Mouse (Mus musculus) natural killer cell, adult 2 months (primary cell): ENCODE measurements around the gene Map3k5.
A peak's percentile ranks its signal among the peaks of the same experiment; 100 is the strongest.

Source experiments
- DNase-seq, 2 experiments: peaks; one replicate each; pipeline ENCODE4 v3.0.0; 2022; ENCODE audit warnings: low spot score in 2 of 2

The Map3k5 gene

DNA sequence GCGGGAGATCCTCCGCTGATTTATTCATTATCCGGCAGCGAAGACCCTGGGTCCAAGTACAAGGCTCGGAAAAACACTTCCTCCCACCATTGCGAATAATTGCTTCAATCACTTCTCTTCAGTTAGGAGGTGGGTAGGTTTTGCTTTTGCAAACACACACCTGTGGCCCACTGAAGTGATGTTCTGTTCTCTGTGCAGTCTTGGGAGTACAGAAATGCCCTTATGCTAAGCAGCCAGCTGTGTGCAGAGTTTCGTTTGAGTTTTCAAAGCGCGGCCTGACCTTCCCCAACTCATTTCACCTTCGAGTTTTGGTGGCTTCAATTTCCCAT is 987 bp downstream of the Map3k5 start:
- no peak for DNase-seq

DNA sequence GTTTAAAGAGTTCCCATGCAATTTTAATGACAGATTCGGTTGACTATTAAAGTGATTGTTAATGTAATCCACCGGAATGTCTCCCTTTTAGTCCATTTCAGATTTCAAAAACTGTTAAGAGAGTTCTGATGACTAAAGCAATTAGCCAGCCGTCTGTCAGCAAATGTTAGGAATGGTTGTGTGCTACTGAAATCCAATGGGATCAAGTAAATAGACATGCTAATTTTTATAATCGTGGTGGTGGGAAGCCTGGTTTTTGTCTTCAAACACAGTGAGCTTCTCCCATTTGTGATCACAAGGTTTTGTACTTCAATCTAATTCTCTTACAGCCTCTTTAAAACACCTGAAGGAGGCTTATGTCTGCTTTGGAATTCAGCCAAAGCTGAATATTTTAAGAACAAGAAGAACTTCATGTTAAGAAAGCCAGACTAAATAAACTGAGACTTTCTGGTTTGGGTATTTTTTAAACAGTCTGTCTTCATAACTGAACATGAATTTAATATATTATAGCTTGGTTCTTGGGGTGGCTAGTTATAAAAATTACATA is 1.6 kb downstream of the Map3k5 start:
- DNase-seq, result no peak

DNA sequence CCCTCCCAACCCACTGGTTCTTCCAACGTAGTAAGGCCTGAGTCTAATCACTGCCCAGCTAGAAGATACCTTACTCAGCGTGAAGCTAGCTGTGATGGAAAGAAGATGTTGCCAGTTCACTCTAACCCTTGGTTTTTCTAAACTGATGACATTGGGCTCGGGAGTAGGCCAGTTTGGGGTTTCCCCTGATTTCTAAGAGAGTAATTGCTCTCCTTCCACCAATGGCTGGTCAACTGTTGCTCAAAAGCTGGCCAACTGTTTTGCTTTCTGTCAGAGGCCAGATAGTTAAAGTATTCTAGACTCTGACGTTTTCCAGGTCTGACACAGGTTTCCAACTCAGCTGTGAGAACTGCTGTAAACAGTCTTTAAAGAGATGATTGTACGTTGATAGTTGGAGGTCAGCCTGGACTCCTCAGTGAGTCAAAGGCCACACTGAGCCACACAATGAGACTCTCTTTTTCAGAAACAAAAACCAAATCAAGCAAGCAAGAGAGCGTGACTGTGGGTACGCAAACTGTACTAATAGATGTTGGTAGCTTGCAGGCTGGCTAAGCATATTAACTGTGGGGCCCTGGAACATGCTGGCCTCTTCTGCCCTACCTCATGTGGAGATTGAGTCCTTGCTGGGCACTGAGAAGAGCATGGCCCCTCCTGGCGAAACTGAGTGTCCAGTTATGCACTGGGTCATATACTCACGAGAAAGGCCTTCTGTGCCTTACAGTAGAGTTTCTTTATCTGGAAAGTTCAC is 2.9 kb downstream of the Map3k5 start:
- peak in 1 of 2 experiments; percentile 35 for DNase-seq

DNA sequence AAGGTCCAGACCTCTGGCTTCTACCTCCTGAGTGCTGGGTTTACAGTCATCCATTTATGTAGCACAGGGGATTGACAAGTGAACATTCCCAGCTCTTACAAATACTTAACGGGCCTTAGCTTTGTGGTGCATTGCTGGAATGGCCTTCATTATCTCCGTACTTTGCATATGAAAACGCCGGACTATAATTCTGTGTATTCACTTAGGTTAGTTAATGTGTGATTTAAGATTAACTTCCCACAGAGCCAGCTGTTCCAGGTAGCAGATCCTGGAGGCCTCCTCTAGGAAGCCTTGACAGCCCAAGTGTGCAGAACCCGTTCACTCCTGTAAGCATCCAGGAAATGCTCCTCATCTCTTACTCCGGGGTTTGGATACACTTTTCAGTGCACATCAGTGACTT is 4.5 kb downstream of the Map3k5 start:
- DNase-seq, result no peak

DNA sequence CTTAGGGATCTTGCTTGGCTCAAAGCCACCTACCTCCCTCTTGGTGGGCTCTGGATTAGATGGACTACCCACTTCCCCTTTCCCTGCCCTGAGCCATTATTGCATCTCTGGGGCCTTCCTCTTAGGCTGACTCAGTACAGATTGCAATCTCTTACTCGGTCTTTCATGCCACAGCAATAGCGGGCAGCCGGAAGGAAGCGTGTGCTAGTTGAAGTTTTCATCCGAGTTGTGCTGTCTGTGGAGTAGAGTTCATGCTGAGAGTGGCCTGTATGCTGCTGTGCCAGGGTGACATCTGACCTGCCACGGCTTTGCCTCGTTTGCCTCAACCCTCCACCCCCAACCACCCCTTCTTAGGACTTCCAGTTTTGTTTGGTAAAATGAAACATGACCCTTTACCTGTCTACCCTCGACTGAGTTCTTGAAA is 5.0 kb downstream of the Map3k5 start:
- peak; percentile 44 to 51 for DNase-seq

DNA sequence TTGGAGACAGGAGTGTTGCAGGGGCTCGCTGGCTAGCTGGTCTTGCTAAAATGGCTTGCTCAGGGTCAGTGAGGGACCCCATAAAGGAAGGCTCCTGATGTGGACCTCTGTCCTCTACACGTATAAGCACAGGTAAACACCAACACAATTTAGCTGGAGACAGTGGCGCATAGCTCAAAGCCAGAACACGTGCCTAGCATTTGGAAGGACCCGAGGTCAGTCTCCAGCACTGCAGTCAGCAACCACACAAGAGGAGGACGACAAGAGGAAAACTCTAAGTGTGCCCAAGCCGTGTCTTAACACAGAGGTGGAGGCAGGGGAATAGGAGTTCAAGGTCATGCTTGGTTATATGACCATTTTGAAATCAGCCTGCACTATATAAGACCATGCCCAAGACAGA is 5.9 kb downstream of the Map3k5 start:
- DNase-seq, result no peak

DNA sequence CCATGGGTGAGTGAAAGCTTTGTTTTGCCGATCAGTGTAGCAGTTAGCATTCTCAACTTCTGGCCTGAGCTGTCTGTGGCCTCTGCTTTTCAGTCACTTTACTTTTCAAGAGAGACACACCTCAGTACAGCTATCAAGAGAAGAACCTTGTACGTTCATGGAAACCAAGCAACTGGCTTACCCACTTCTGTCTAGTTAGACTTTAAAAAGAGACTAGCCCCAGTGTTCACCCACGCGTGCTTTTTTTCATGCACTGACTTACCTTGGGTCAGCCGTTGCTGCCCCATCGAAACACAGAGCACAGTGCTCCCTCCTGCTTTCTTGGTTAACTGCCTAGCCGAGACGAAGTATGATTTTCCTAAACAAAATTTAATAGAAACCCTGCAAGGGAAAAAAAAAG is 6.4 kb downstream of the Map3k5 start:
- no peak for DNase-seq

DNA sequence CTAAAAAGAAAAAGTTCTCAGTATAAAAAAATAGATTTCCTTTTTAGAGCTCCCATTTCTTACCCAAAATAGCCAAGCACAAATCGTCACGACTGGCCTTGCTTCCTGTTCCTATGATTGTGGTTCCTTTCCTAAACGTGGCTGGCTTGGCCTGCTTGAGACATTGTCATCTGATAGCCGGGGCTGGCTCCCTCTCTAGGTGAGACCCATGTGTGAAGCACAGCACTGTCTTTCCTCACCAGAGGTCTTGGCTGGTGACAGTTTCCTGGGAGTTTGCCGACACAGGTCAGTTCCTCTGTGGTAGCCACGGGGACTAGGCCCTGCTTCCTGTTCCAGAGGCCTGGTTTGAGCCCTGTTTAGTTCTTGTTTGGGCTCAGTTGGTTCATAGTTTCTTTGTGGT is 6.8 kb downstream of the Map3k5 start:
- DNase-seq, result peak; percentile 11 to 18

DNA sequence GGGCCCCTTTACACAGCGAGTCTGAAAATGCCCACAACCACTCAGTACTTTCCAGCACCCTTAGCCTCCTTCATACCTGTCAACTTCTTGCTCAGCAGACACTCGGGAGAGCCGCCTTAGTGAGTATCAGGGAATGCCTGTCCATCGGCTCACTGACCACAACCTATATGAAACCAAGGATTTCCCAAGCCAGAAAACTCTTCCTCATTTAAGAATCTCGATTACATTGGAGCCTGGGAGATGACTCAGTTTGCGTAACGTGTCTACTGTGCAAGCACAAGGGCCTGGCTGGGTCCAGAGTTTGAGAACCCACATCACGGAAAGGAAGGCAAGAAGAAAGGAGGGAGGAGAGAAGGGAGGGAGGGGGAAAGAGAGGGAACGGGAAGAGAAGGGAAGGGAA is 7.6 kb downstream of the Map3k5 start:
- no peak for DNase-seq

DNA sequence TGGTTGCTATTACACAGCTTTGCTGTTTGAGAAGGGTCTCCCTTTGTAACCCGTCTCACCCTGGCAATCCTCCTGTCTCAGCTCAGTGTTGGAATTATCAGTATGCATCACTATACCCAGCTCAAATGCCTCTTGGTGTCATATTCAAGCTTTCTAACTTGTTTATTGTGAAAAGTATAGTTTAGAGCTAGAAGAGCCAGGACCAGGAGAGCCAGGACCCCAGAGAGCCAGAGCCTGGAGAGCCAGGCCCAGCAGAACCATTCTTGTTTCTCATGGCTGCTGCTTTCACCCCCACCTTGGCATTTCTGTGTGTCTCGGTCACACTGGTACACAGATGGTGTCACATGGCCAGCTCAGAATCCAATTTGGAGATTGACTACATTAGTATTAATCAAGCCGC is 8.3 kb downstream of the Map3k5 start:
- DNase-seq, result no peak

DNA sequence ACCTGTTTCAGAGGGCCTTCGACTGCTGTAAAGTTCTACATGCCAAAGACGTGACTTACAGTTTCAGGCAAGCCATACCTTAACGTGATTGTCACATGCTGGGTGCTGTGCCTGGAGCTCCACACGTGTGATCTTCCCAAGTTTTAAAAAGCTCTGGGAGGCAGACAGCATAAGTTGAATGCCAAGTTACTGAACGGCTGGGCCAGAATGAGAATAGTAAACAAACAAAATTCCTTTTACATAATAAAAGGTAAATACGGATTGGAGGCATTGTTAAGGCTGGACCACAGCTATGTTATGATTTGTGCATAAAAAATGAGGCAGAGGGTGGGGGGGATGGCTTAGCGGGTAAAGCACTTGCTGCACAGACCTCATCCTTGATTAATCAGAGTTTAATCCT is 11.4 kb downstream of the Map3k5 start:
- DNase-seq, result no peak

DNA sequence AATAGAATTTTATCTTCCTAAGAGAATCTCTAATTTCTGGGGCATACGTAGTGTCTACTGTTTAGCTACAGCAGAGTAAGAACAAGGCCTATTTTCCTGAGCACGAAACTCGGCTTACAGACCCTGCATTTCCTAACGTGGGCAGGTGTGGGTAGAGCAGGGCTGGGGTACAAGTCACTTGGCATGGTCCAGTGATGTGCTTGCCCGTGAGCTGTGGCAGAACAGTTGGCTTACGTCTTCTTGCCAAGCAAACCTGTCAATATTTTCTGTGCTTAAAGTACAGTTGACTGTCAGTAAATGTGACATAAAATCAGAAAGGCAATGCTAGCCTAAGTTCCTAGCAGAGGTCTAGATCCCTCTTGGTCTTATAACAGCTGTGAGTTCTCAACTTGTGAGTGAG is 12.4 kb downstream of the Map3k5 start:
- no peak for DNase-seq

DNA sequence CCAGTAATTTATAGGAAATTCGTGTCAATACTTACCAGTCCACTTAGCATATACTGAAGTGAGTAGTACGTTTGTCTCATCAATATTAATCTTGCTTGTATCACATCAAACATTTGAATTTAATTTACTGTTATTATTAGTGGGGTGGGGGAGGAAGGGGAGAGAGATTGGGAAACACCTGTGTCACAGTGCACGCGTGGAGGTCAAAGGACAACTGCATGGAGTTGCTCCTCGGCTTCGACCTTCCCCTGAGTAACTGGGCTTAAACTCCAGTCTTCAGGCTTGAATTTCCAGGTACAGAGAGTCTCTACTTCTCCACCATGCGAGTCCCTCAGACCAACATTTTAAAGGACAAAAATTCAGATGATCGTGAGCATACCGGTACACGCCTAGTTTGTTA is 13.2 kb downstream of the Map3k5 start:
- DNase-seq, result no peak

DNA sequence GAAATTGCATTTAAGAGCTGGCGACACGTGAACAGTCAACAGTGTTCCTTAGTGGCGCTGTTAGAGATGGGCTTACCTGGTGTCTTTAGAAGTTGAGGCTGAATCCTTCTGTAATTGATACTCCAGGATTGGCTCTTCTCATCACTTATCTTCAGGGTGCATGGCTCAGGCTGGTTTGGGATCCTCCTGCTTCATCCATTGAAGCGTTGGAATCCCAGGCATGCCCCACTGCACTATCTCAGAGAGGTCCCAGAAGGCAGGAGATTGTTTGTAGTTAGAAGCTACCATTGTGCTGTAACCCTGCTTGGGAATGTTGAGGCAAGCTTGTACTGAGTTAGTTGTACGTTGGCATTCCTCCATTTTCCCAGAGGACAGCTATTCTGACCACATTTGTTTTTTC is 13.6 kb downstream of the Map3k5 start:
- DNase-seq, result no peak

DNA sequence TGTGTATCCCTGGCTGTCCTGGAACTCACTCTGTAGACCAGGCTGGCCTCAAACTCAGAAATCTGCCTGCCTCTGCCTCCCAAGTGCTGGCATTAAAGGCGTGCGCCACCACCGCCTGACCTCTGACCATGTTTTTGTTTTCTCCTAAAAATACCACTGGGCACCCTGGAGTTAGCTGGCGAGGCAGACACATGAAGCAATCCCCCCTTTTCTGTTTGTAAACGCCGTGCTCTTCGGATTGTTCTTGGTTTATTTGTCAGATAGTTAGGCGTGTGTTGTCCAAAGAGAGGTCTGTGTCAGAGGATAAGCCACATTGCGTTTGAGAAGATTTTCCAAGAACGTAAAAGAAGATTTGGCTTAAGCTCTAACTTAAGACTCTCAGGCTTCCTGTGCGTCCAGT is 14.1 kb downstream of the Map3k5 start:
- DNase-seq, result no peak

DNA sequence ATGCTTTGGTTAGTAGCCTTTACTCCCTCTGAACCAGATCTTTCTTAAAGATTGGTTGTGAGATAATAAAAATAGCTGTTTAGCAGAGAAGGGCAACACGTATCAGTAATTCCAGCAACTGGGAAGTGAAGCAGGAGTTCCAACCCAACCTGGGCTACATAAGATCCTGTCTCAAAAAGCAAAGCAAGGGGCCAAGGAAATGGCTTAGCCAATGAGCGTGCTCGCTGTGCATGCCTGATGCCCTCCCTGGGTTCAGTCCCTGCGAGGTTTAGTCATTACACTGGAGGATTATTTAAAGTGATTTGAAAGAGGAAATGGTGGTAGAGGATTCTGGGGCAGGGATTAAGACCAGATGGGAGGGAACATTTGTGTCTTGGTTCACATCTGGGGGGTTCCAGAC is 14.8 kb downstream of the Map3k5 start:
- DNase-seq, result no peak

DNA sequence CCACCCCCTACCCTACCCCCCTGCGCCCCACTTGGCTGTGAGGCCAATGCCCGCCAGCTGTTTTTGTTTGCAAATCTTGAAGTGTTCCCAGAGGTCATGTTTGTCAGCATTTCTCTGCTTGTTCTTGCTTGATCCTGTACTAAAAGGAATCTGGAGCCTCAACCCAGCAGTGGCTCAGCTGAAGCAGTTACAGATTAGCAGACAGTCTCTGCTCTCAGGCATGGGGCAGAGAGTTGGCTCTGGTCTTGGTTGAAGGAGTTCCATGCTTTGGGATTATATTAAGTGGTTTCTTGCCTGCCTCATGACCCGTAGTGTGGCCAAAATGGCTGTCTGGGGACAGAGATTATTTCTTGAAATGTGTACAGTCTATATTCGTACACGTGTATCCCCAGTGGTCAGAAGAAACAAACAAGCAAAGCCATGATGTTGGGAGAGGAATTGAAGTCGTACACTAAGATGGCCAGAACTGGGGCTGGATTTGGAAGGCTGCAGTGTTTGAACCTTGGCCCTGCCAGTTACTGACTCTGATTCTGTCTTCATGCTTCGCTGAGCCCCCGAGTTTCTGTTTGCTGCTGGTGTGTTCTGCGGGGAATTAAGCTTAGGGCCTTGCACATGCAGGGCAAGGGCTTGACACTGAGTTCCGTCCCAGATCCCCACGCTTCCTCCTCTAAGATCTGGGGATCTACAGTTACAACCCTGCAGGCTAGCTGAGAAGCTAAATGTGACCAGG is 18.9 kb downstream of the Map3k5 start:
- no peak for DNase-seq

DNA sequence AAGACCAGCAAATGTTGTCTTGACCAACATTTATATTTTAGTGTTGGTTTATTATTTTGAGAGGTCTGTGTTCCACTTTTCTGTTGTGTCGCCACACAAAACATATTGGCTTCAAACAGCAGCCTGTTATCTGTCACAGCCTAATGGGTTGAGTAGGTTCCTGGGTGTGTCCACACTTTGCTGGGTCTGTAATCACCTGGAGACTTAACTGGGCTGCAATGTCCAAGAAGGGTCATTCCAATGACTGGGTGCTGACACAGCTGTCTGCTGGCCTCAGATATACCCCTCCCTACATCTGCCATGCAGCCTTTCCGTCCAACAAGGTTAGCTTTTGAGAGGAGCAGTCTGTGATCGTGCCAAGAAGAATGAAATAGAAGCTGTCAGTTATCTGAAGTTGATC is 20.3 kb downstream of the Map3k5 start:
- DNase-seq, result no peak

DNA sequence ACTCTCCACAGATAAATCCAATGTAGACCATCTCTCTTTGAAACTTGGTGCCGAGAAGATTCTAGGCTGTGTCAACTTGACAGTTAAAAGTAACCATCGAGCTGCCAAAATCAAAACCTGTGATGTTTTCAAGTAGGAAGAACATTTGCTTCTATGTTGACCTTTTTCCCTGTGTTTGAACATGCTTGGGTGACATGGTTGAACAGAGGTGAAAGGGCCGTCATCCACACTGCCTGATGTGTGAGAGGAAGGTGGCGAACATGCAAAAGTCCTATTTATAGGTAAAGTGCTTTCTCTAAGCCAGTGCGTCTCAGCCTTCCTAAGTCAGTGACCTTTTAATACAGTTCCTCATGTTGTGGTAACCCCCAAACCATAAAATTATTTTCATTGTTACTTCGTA is 21.5 kb downstream of the Map3k5 start:
- no peak for DNase-seq

DNA sequence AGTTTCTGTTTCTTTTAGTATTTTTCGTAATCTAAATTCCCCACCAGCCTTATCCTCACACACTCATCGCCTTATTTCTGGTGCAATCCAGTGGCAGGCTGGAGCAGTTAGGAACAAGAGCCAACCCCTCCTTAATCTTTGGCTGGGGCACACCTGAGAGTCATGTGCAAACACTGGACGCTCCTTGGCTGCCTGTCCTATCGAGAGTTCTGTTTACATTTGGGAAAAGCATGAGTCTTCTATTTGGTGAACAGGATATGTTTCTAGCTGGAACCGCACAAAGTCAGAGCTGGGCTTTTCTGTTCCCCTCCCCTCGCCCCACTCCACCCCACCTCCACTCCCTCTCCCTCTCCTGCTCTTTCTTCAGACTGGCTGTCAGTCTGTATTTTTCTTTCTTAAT is 22.5 kb downstream of the Map3k5 start:
- no peak for DNase-seq

DNA sequence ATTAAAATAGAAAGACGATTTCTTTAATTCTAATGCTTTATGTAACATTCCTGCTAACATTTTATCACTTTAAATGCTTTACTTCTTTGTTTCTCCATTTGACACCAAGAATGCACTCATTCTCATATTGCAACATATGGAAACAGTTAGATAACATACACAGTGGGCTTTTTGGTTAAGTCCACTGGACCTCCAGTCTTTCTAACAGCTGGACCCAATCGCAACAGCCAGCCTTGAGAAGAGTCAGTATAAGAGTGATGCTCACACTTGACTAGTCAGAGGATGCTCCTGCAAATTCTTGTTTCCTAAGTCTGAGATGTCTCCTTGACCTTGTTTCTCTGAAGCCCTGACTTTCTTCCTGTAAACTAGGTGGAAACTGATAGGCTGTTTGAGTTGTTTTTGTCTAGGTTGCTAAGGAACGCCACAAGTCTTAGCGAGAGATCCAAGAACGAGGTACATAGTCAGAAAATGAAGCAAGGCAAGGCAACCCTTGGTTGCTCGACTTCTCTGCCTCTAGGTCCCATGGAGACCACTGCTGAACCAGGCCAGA is 26.6 kb downstream of the Map3k5 start:
- no peak for DNase-seq

DNA sequence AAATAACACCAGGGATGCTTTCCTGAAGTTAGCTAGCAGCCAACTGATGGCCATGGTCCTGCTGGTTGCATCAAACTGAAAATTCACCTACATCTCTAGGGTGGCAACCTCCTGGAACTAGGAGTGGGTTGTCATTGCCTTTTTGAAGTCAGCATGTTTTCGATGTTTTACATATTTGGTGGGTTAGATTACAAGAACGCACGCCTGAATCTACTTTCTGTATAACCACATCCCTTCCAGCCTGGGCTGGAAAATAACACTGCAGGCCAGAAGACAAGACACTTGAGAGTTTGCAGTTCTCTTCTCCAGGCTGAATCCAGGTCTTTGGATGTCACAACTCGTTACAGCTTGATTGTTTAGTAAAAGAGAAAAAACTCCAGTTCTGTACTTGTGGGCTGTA is 28.5 kb downstream of the Map3k5 start:
- no peak for DNase-seq

DNA sequence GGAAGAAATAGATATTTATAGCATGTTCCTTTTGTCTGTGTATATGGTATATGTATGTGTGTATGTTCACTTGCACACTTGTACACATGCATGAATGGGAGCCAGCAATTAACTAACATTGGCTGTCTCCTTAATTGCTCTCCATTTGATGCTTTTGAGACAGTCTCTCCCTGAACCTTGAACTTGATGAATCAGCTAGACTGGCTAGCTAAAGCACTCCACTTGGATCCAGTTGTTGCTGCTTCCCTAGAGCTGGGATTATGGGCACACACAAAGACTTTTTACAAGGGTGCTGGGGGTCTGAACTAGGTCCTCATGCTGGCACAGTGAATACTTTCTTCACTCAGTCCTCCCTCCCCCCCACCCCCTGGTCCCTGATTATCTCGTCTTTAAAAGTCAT is 28.9 kb downstream of the Map3k5 start:
- no peak for DNase-seq
